ENCODE assay signal across 10 mouse cellular contexts in the genomic region with DNA sequence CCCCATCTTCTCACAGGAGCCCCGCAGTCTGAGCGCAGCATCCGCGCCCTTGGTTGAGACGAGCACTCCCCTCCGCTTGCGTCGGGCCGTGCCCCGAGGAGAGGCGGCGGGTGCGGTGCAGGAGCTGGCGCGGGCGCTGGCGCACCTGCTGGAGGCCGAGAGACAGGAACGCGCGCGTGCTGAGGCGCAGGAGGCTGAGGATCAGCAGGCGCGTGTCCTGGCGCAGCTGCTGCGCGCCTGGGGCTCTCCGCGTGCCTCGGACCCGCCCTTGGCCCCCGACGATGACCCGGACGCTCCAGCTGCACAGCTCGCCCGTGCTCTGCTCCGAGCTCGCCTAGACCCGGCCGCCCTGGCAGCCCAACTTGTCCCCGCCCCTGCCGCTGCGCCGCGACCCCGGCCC. TPM values are rescaled to one million over a fixed set of nuclear protein-coding genes. Genes with fewer than 3 reads are reported as not detected.
DNase-seq lines count a peak whose midpoint lies in the region; ATAC-seq and TF ChIP-seq lines count a peak whose summit lies in the region.
"Had no signal": no experiment of that assay in that cellular context is flagged by ENCODE, and none has a peak within 500 bp of the region (broad histone marks: within the 10 kb centered on the region; RNA-seq: fewer than 3 reads in every experiment).

No protein-coding gene starts in this region.

- TF ChIP-seq POLR2A in thymus, adult 2 months (IDR thresholded peaks at IDR 0.05; ENCODE audit: control insufficient read depth, extremely low read depth, insufficient read depth, low read length, poor library complexity) = no peak
- TF ChIP-seq POLR2A in small intestine, adult 2 months (IDR thresholded peaks at IDR 0.05; ENCODE audit: low read depth, low read length) = no peak

- H3K36me3 ChIP-seq in thymus, adult 2 months (ENCODE audit: control insufficient read depth, insufficient read depth, low read length) = no peaks in the 10 kb centered on the region
- H3K36me3 ChIP-seq in limb, embryonic 13.5 days = no peaks in the 10 kb centered on the region
- no peaks in the 10 kb centered on the region for H3K36me3 ChIP-seq in small intestine, adult 2 months (ENCODE audit: control insufficient read depth, insufficient read depth, low read length)
- H3K36me3 ChIP-seq: G1E had no signal

- intact Hi-C loops in gastrocnemius, adult 2 months (cut with DNase I) = no loop called here
- intact Hi-C loops in gastrocnemius, postnatal 14 days (cut with DNase I; ENCODE audit: low total_unique reads) = no loop called here

- peak overlapping the region; percentile 58 for H3K4me2 ChIP-seq in limb, embryonic 13.5 days (replicated peaks)

- no peak for ATAC-seq in limb, embryonic 13.5 days (ENCODE audit: low FRiP score, low read depth)

- no peak overlapping the region for H3K9ac ChIP-seq in limb, embryonic 13.5 days

- no peak overlapping the region for H3K27ac ChIP-seq in gastrocnemius, adult 2 months
- H3K27ac ChIP-seq in thymus, adult 2 months (ENCODE audit: control insufficient read depth, insufficient read depth, low read length) = no peak overlapping the region
- H3K27ac ChIP-seq in limb, embryonic 13.5 days = no peak overlapping the region
- H3K27ac ChIP-seq in small intestine, adult 2 months (ENCODE audit: insufficient read depth, low read depth, low read length) = no peak overlapping the region

- peak overlapping the region; percentile 53 for H3K4me3 ChIP-seq in gastrocnemius, adult 2 months
- H3K4me3 ChIP-seq in thymus, adult 2 months (ENCODE audit: control insufficient read depth, insufficient read depth, low read length) = no peak overlapping the region
- H3K4me3 ChIP-seq in limb, embryonic 13.5 days = peak overlapping the region; percentile 31
- peak overlapping the region; percentile 43 for H3K4me3 ChIP-seq in small intestine, adult 2 months (ENCODE audit: low read depth, low read length)

- WGBS in thymus, adult 2 months = under 1% methylated on average over 44 of the region's 48 CpGs
- WGBS in limb, embryonic 13.5 days = 10% methylated on average over 44 of the region's 48 CpGs
- 10% methylated on average over 47 of the region's 48 CpGs for WGBS in small intestine, adult 2 months

- H3K4me1 ChIP-seq in thymus, adult 2 months (replicated peaks; ENCODE audit: control insufficient read depth, insufficient read depth, low read length) = no peaks in the 10 kb centered on the region
- no peaks in the 10 kb centered on the region for H3K4me1 ChIP-seq in limb, embryonic 13.5 days
- peaks cover 4% of the 10 kb centered on the region; the same call in 1 of the 2 replicates for H3K4me1 ChIP-seq in small intestine, adult 2 months (ENCODE audit: control insufficient read depth, insufficient read depth, insufficient read length, low read length)

- no peak for DNase-seq in gastrocnemius, adult 2 months
- DNase-seq in gastrocnemius, postnatal 14 days = no peak
- DNase-seq in thymus, postnatal 4 days = peak; percentile 45
- no peak for DNase-seq in thymus, adult 2 months
- DNase-seq in frontal cortex, postnatal 14 days (ENCODE audit: low spot score in 2 of 2) = no peak
- DNase-seq in adrenal gland, adult 18-20 months (ENCODE audit: low spot score in 2 of 2) = no peak

- no peaks in the 10 kb centered on the region for H3K9me3 ChIP-seq in limb, embryonic 13.5 days
- H3K9me3 ChIP-seq: G1E had no signal

- peaks cover 11% of the 10 kb centered on the region; the same call in 1 of the 2 replicates for H3K27me3 ChIP-seq in thymus, adult 2 months (ENCODE audit: control insufficient read depth, insufficient read depth, low read length)
- H3K27me3 ChIP-seq in limb, embryonic 13.5 days = peaks cover 85% of the 10 kb centered on the region
- peaks cover 22% of the 10 kb centered on the region for H3K27me3 ChIP-seq in small intestine, adult 2 months (ENCODE audit: control insufficient read depth, insufficient read depth, low read length)

- TF ChIP-seq CTCF in gastrocnemius, adult 2 months (IDR thresholded peaks at IDR 0.05) = no peak
- no peak for TF ChIP-seq CTCF in thymus, adult 2 months (IDR thresholded peaks at IDR 0.05; ENCODE audit: borderline replicate concordance, control insufficient read depth, extremely low read depth, insufficient read depth, low read length, poor library complexity)
- no peak for TF ChIP-seq CTCF in small intestine, adult 2 months (IDR thresholded peaks at IDR 0.05; ENCODE audit: extremely low read depth, insufficient read length, insufficient replicate concordance, low read depth, low read length)

RNA-seq across cellular contexts. Expression of a gene that starts 2.4 kb away (rescaled TPM):
- total RNA-seq in gastrocnemius, adult 2 months (2021) = not detected
- total RNA-seq in gastrocnemius, postnatal 14 days (2021) = under 1 TPM in 1 of 2 experiments, not detected in 1; 0.14 TPM
- polyA plus RNA-seq in thymus, adult 2 months (2012; rRNA removed) = 0.14 and 0.15 TPM in 2 replicates
- polyA plus RNA-seq in limb, embryonic 13.5 days (2015; fragmentation: Nextera tagmentation; extraction: Ambion mirVana) = 0.89 and 0.94 TPM in 2 replicates
- polyA plus RNA-seq in small intestine, adult 2 months (2012; rRNA removed) = 10.8 and 21.1 TPM in 2 replicates
- total RNA-seq in adrenal gland, adult 18-20 months (2021) = 10 to 100 TPM; 48.9 to 64.9 TPM
- total RNA-seq: G1E; hematopoietic stem cell, adult 5-6 weeks had no signal
- polyA plus RNA-seq: G1E had no signal

RNA-seq across cellular contexts. Expression of a gene that starts 6.4 kb away (rescaled TPM):
- total RNA-seq in gastrocnemius, adult 2 months (2021) = not detected
- not detected for total RNA-seq in gastrocnemius, postnatal 14 days (2021)
- not detected in 2 replicates for polyA plus RNA-seq in thymus, adult 2 months (2012; rRNA removed)
- not detected in 2 replicates for polyA plus RNA-seq in limb, embryonic 13.5 days (2015; fragmentation: Nextera tagmentation; extraction: Ambion mirVana)
- not detected in 2 replicates for polyA plus RNA-seq in small intestine, adult 2 months (2012; rRNA removed)
- not detected for total RNA-seq in adrenal gland, adult 18-20 months (2021)
- total RNA-seq: G1E; hematopoietic stem cell, adult 5-6 weeks had no signal
- polyA plus RNA-seq: G1E had no signal

RNA-seq across cellular contexts. Expression of a gene that starts 12.7 kb away (rescaled TPM):
- total RNA-seq in gastrocnemius, adult 2 months (2021) = not detected
- total RNA-seq in gastrocnemius, postnatal 14 days (2021) = not detected
- not detected in 2 replicates for polyA plus RNA-seq in thymus, adult 2 months (2012; rRNA removed)
- polyA plus RNA-seq in limb, embryonic 13.5 days (2015; fragmentation: Nextera tagmentation; extraction: Ambion mirVana) = not detected in 2 replicates
- polyA plus RNA-seq in small intestine, adult 2 months (2012; rRNA removed) = not detected in 2 replicates
- total RNA-seq in adrenal gland, adult 18-20 months (2021) = not detected
- polyA plus RNA-seq: G1E had no signal

RNA-seq across cellular contexts. Expression of a gene that starts 14.4 kb away (rescaled TPM):
- not detected for total RNA-seq in gastrocnemius, adult 2 months (2021)
- not detected for total RNA-seq in gastrocnemius, postnatal 14 days (2021)
- not detected in 2 replicates for polyA plus RNA-seq in thymus, adult 2 months (2012; rRNA removed)
- not detected in 2 replicates for polyA plus RNA-seq in limb, embryonic 13.5 days (2015; fragmentation: Nextera tagmentation; extraction: Ambion mirVana)
- polyA plus RNA-seq in small intestine, adult 2 months (2012; rRNA removed) = not detected in 2 replicates
- not detected for total RNA-seq in adrenal gland, adult 18-20 months (2021)
- total RNA-seq: G1E; hematopoietic stem cell, adult 5-6 weeks had no signal
- polyA plus RNA-seq: G1E had no signal

RNA-seq across cellular contexts. Expression of a gene that starts 22.9 kb away (rescaled TPM):
- total RNA-seq in gastrocnemius, adult 2 months (2021) = 10 to 100 TPM; 41.4 to 45.5 TPM
- total RNA-seq in gastrocnemius, postnatal 14 days (2021) = 10 to 100 TPM; 43.9 to 44.8 TPM
- 66.8 and 74.8 TPM in 2 replicates for polyA plus RNA-seq in thymus, adult 2 months (2012; rRNA removed)
- 179 and 181 TPM in 2 replicates for polyA plus RNA-seq in limb, embryonic 13.5 days (2015; fragmentation: Nextera tagmentation; extraction: Ambion mirVana)
- polyA plus RNA-seq in small intestine, adult 2 months (2012; rRNA removed) = 20.8 and 31.8 TPM in 2 replicates
- 100 to 1,000 TPM in 1 of 2 experiments, 10 to 100 TPM in 1; 85.0 to 107 TPM for total RNA-seq in adrenal gland, adult 18-20 months (2021)

Comparison
In these comparisons a context has a peak if more than half of its experiments do, and no peak if none do; other contexts are left out.
1. RNA of a gene that starts 2.4 kb away (total RNA-seq): 48.9 to 64.9 TPM in adrenal gland, adult 18-20 months; 0.14 TPM in gastrocnemius, postnatal 14 days and not detected in gastrocnemius, adult 2 months; every median in the first group is over 10 times any median in the second.